Mouse (Mus musculus) heart, adult 8-10 months (tissue): ENCODE results near the gene Spock1. TPM values are rescaled to one million over a fixed set of nuclear protein-coding genes. Genes with fewer than 3 reads are reported as not detected.

Source experiments
- DNase-seq: peaks from one replicate; pipeline ENCODE4 v3.0.0; 2022; ENCODE audit warnings: low spot score
- total RNA-seq, 4 experiments: library from RNA; stranded (reverse); gene quantifications; 2 replicates each; pipeline ENCODE4 v1.2.4; 2022

The Spock1 gene
- total RNA-seq, 4 experiments from 2014 or later: 0.25 to 0.53 (median 0.27) TPM; not detected in 1

- no peak for DNase-seq
These were observed 101.3 kb downstream of the Spock1 start for GRCm38 (mm10) chr13:57806816-57807215.

DNA sequence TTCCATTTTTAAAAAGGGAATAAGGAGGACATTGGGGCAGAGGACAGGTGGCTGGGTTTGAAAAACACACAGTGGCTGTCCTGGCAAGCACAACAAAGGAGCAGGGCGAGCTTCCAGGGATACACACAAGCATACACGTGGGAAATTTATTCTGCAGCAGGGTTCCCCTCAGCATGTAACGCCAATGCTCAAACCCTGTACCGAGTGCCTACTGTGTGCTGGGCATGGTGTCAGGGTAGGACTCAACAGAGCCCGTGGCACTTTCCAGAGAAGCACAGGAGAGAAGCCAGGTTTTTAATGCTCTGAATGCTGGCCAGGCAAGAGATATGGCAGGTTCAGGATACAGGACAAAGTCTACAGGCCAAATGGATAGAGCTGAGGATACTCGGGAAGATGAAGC is 101.8 kb downstream of the Spock1 start:
- no peak for DNase-seq

GRCm38 (mm10) chr13:57798633-57799032 is 109.5 kb downstream of the Spock1 start:
- DNase-seq: no peak

- DNase-seq: no peak
These were observed 111.0 kb downstream of the Spock1 start for GRCm38 (mm10) chr13:57796951-57797692.

GRCm38 (mm10) chr13:57793643-57794240 is 114.4 kb downstream of the Spock1 start:
- DNase-seq: no peak

GRCm38 (mm10) chr13:57789796-57790195 is 118.3 kb downstream of the Spock1 start:
- no peak for DNase-seq

DNA sequence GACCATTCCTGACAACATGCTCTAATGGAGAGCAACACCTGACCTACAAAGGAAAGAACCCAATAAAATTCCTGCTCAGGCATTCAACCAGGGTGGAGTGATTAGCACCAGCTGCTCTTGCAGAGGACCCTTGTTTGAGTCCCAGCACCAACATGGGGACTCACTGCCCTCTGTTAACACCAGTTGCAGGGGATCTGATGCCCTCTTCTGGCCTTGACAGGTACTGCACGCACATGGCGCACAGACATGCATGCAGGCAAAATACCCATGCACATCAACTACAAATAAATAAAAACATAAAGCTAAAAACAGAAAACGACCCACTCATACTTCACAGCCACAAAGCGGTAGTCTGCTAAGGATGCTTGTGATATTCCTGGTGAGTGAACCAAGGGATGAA is 119.8 kb downstream of the Spock1 start:
- no peak for DNase-seq

DNA sequence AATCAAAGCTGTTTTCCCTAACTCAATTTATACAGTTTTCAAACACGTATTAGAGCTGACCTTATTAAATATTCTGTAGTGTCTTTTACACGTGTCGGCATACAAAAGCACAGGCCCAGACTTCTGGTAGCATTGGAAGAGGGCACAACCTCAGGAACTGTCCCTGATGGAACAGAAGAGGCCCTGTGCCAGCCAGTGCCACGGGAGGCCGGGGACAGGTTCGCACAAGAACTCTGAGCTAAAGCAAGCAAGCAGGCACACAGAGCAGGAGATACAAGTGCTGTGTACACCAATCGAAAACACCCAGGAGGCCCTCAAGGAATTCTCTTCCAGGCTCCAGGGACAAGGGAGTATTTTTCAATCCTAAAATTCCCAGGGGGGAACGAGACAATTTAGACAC is 121.9 kb downstream of the Spock1 start:
- DNase-seq: no peak

DNA sequence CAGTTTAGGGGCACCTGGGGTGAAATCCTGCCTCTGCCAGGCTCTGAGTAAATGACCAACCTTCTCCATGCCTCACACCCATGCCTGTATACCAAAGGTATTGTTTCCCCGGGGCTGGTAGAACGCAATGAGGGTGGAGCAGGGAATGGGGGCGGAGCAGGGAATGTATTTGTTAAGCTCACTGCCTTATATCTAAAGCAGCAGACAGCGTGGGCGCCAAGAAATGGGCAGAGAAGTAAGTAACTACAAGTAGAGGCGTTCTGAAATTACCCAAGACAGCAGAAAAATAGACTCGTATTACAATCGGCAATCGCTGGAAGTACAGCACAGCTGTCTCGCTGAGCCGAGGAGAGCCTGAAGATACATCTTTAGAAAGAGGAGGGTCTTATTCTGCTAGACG is 125.2 kb downstream of the Spock1 start:
- DNase-seq: no peak

GRCm38 (mm10) chr13:57782107-57782561 is 126.0 kb downstream of the Spock1 start:
- no peak for DNase-seq

GRCm38 (mm10) chr13:57779146-57779545 is 129.0 kb downstream of the Spock1 start:
- DNase-seq: no peak

GRCm38 (mm10) chr13:57778524-57778923 is 129.6 kb downstream of the Spock1 start:
- DNase-seq: no peak

GRCm38 (mm10) chr13:57771998-57772397 is 136.1 kb downstream of the Spock1 start:
- DNase-seq: no peak

- DNase-seq: no peak
These were observed 141.4 kb downstream of the Spock1 start for GRCm38 (mm10) chr13:57766721-57767120.

DNA sequence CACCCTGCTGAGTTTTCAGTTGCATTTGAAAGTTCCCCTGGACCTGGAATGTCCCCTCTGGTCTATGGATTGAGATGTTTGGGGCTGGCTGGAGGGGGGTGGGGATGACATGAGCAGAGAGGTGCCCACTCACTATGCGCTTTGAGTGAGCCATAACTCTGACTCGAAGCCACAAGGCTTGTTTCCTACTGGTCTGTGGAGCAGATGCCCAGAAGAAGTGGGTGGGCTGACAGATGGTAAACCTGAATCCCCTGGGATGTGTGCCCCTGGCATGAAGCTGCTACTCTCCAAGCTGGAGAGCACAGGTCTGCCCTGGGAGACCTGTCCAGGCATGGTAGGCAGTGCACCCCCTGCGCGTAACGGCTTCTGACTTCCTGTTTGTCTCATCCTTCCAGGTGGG is 147.0 kb downstream of the Spock1 start:
- DNase-seq: no peak

DNA sequence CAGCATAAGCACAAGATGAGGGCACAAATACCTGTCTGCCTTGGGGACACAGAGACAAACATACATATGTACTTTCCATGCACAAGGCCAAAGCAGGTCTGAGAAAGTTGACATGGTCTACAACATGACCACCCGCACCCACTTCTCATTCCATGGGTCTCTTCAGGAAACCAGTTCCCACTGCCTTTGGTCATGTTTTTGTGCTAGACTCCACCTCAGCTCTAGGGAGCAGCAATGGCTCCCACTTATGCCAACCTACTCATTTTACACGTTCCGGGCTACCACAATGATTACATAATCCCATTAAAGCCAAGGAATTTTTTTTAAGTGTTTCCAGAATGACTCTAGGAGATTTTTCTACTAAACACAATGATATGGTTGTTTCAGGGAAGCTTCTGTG is 147.5 kb downstream of the Spock1 start:
- no peak for DNase-seq

DNA sequence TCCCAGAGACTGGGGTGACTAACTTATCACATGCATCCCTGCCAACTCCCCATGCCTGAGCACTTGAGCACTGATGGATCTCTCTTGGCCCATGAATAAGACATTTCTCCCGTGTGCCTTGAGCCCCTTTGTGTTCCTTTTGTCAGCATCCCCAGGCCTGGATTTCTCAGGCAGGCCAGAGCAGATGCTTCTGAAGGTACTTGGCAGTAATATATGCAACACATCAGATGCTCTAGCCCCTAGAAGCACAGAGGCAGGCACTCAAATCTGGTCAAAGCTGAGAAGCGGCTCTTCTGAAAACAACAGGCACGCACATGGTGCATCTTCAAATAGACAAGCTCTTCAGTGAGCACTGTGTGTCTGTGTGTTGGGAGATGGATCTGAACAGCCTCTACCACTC is 151.8 kb downstream of the Spock1 start:
- no peak for DNase-seq

GRCm38 (mm10) chr13:57750831-57751230 is 157.3 kb downstream of the Spock1 start:
- DNase-seq: no peak

DNA sequence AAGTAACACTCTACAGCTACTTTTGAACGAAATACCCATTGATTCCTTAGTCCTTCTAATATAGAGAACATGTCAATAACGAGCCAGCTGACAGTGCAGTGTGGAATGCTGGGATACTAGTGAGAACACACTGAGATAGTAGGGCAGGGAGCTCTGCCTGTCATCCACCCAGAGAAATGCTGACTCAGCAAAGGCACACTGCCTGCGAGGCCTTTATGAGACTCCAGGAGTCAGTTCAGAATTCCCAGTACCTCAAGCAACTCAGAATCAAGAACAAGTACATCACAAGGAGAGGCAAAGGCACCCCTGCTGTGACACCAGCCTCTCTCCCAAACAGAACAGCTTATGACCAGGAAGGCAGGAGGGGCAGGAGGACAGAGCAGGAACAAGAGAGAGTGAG is 163.5 kb downstream of the Spock1 start:
- no peak for DNase-seq

- no peak for DNase-seq
These were observed 166.9 kb downstream of the Spock1 start for GRCm38 (mm10) chr13:57741186-57741585.

- DNase-seq: no peak
These were observed 167.7 kb downstream of the Spock1 start for GRCm38 (mm10) chr13:57740473-57740872.

DNA sequence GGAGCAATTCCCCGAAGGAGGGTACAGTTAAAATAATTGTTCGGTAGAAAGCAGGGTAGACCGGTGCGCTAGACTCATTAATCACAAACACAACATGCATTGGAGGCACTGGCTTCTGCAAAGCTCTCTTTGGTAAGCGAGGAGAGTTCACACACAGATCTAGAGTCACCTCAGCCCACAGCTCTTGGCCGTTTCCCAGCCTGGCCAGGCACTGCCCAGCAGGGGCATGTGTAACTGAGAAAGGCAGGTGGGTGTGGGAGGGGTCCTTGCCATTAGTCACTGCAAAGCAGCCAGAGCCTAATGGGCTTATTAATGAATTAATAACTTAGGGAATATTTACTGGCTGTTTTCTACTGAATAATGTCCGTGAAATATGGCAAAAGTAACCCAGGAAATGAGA is 172.1 kb downstream of the Spock1 start:
- DNase-seq: no peak

GRCm38 (mm10) chr13:57734549-57734948 is 173.6 kb downstream of the Spock1 start:
- no peak for DNase-seq
